Mouse (Mus musculus): ENCODE measurements around the gene Prr3. TPM values are rescaled to one million over a fixed set of nuclear protein-coding genes. Genes with fewer than 3 reads are reported as not detected.

Prr3 gene
- polyA plus RNA-seq, 1 experiment from 2014 or later: 92.2 TPM

DNA sequence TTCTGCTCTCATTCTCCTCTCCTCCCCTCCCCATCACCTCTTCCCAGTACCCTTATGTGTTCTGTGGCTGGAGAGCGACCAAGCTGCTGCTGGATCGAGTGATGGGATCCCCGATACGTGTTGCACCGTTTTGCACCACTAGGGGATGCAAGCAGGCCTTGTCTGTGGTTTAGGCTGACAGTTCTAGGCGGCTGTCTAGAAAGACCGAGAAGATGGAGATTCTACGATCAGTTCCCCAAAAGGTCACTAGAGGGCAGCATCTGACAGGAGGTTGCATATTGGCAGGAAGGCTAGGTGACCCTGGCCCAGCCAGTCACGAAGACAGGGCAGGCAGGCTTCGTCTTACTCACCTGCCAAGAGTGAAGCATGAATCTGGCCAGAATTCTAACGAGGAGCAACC, 16.9 kb upstream of the Prr3 start:
- Histone ChIP-seq H3K4me3 (no peak overlapping the region), H3K27ac (replicated peaks) (no peak overlapping the region), H3K9me3 (no peaks in the 10 kb centered on the region), H3K36me3 (no peaks in the 10 kb centered on the region), H3K27me3 (no peaks in the 10 kb centered on the region), H3K4me2 (replicated peaks) (no peak overlapping the region), H3K4me1 (peaks cover 26% of the 10 kb centered on the region), H3K9ac (replicated peaks) (no peak overlapping the region)
- WGBS: 2% methylated on average over 11 of the region's 11 CpGs
- ATAC-seq (replicated peaks): peak; percentile 65

DNA sequence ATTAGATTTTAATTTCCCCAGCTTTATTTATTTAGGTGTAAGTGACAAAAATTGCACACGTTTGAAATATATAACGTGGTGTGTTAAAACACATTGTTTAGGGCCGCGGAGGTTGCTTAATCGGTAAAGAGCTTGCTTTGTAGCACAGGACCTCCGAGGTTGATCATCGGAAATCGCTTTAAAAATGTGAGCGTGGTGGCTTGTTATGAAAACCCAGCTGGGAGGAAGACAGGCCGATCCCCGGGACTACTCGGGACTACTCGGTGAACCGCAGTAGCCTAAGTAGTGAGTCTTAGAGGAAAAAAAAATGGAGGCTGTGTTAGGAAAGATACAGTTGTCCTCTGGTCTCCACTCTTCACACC, 14.8 kb upstream of the Prr3 start:
- Histone ChIP-seq H3K36me3 (peaks cover 1% of the 10 kb centered on the region; the same call in 1 of the 2 replicates), H3K27me3 (no peaks in the 10 kb centered on the region), H3K4me2 (replicated peaks) (peak overlapping the region; percentile 65), H3K9me3 (no peaks in the 10 kb centered on the region), H3K4me1 (peaks cover 26% of the 10 kb centered on the region), H3K4me3 (peak overlapping the region; percentile 66), H3K9ac (replicated peaks) (peak overlapping the region; percentile 59), H3K27ac (replicated peaks) (peak overlapping the region; percentile 79)
- no peak for ATAC-seq (replicated peaks)
- under 1% methylated on average over 14 of the region's 14 CpGs for WGBS

DNA sequence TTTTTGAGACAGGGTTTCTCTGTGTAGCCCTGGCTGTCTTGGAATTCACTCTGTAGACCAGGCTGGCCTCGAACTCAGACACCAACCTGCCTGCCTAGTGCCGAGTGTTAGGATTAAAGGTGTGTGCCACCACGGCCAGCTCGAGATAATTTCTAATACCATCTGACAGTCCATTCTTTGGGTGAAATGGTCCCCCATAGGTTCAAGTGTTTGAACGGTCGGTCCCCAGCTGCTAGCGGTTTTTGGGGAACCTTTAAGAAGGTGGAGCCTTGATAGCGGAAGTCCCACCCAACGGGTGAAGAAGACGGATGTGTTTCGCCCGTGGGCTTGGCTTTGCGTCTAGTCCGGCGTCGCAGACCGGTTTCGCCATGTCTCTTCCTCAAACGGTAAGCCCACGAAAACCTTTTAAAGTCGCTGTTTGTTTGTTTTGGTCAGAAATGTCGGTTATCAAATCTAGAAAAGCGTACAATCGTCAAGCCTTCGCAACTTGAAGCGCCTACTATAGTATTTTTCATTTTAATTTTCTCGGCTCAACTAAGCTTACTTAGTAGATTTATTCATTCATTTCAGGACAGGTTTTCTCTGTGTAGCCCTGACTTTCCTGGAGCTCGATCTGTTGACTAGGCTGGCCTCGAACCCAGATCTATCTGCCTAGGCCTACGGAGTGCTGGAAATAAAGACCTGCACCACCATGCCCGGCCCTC, 14.3 kb upstream of the Prr3 start:
- Histone ChIP-seq H3K9ac (replicated peaks) (peak overlapping the region; percentile 59), H3K4me3 (peak overlapping the region; percentile 66), H3K4me2 (replicated peaks) (peak overlapping the region; percentile 65), H3K27me3 (no peaks in the 10 kb centered on the region), H3K9me3 (no peaks in the 10 kb centered on the region), H3K36me3 (peaks cover 7% of the 10 kb centered on the region; the same call in 1 of the 2 replicates), H3K4me1 (peaks cover 26% of the 10 kb centered on the region), H3K27ac (replicated peaks) (peak overlapping the region; percentile 79)
- ATAC-seq (replicated peaks): peak; percentile 80
- 2% methylated on average over 31 of the region's 31 CpGs for WGBS

DNA sequence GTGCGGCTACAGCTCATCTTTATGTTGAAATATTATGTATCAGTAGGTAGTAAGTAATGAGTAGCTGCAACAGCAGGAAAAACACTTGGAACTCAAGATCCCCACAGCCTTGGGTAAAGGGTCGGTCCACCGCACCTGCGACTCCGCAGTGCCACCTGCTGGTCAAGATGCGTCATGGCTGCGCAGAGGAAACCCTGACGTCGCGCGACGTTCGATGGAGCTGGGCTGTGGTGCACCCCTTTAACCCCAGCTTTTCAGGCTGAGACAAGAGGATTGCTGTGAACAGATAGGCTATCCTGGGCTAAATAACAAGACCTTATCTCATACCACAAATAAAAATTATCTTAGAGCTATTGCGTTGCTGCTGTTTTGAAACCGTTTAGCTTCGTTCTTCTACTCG, 13.6 kb upstream of the Prr3 start:
- Histone ChIP-seq H3K4me1 (peaks cover 26% of the 10 kb centered on the region), H3K27ac (replicated peaks) (no peak overlapping the region)
- 7% methylated on average over 17 of the region's 17 CpGs for WGBS

DNA sequence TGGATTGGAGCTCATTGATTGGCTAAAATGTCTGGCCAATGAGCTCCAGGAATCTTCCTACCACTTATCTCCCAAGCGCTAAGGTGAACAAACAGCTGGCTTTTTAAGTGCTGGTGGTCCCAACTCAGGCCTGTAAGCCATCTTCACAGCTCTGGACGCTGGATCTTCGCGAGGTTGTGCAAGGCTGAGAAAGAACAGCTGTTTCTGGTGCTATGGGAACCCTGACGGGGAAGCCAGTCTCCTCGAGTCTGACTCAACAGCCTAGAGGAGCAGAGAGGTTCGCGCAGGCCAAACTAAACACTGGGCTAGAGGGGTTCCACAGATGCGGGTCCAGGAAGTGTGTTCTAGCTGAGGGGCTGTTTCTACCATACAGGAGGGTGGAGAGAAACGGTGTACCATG, 11.7 kb upstream of the Prr3 start:
- no peak for ATAC-seq (replicated peaks)
- no peak overlapping the region for H3K4me3 ChIP-seq

More for the DNA sequence above, 13.6 kb upstream of the Prr3 start:
- no peak overlapping the region for H3K9ac ChIP-seq (replicated peaks)
- H3K9me3 ChIP-seq: no peaks in the 10 kb centered on the region
- H3K4me2 ChIP-seq (replicated peaks): peak overlapping the region; percentile 65
- H3K27me3 ChIP-seq: no peaks in the 10 kb centered on the region
- peak overlapping the region; percentile 66 for H3K4me3 ChIP-seq
- peak; percentile 74 for ATAC-seq (replicated peaks)
- H3K36me3 ChIP-seq: peaks cover 12% of the 10 kb centered on the region

DNA sequence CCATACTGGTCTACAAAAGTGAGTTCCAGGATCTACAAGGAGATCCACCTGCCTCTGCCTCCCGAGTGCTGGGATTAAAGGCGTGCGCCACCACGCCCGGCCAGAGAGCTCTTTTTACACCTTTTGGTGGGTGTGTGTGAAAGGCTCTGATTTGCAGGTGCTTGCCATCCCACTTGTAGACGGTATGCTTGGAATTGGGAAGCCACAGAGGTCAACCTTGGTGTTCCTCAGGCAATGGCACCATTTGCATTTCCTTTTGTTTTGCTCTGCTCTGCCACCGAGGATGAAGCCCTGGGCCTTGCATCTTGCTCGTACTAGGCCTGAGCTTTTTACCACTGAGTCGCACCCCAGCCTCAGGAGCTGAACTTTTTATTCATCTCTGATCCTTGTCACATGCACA, 1.7 kb upstream of the Prr3 start:
- H3K27ac ChIP-seq (replicated peaks): no peak overlapping the region
- H3K27me3 ChIP-seq: no peaks in the 10 kb centered on the region
- H3K4me2 ChIP-seq (replicated peaks): no peak overlapping the region
- H3K4me1 ChIP-seq: peaks cover 22% of the 10 kb centered on the region
- no peaks in the 10 kb centered on the region for H3K9me3 ChIP-seq
- no peak overlapping the region for H3K4me3 ChIP-seq
- H3K36me3 ChIP-seq: peaks cover 36% of the 10 kb centered on the region
- no peak for ATAC-seq (replicated peaks)
- WGBS: 91% methylated on average over 9 of the region's 9 CpGs
- H3K9ac ChIP-seq (replicated peaks): no peak overlapping the region

More for the DNA sequence above, 11.7 kb upstream of the Prr3 start:
- Histone ChIP-seq H3K27ac (replicated peaks) (no peak overlapping the region), H3K27me3 (no peaks in the 10 kb centered on the region), H3K36me3 (peaks cover 27% of the 10 kb centered on the region), H3K4me1 (peaks cover 16% of the 10 kb centered on the region), H3K9ac (replicated peaks) (no peak overlapping the region), H3K9me3 (no peaks in the 10 kb centered on the region), H3K4me2 (replicated peaks) (no peak overlapping the region)
- WGBS: 58% methylated on average over 10 of the region's 10 CpGs

DNA sequence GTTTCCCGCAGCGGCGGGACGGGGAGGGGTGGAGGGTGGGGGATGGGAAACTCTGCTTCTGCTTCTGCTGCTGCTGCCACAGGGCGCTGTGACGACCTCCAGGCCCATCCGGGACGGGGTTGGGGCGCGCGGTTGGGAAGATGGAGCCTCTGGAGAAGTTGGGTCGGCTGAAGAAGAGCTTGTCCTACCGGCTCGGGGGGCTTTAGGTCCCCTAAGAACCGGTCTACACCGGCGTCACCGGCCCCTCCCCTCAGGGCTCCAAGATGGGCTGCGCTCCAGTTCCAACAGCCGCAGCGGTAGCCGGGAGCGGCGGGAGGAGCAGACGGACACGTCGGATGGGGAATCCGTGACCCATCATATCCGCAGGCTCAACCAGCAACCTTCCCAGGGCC, 323 bp upstream of the Prr3 start:
- Histone ChIP-seq H3K27ac (replicated peaks) (peak overlapping the region; percentile 97), H3K36me3 (peaks cover 27% of the 10 kb centered on the region), H3K4me1 (peaks cover 22% of the 10 kb centered on the region), H3K27me3 (no peaks in the 10 kb centered on the region), H3K9ac (replicated peaks) (peak overlapping the region; percentile 66), H3K4me3 (peak overlapping the region; percentile 91), H3K9me3 (no peaks in the 10 kb centered on the region), H3K4me2 (replicated peaks) (peak overlapping the region; percentile 86)
- peak; percentile 55 for ATAC-seq (replicated peaks)
- WGBS: under 1% methylated on average over 29 of the region's 29 CpGs

DNA sequence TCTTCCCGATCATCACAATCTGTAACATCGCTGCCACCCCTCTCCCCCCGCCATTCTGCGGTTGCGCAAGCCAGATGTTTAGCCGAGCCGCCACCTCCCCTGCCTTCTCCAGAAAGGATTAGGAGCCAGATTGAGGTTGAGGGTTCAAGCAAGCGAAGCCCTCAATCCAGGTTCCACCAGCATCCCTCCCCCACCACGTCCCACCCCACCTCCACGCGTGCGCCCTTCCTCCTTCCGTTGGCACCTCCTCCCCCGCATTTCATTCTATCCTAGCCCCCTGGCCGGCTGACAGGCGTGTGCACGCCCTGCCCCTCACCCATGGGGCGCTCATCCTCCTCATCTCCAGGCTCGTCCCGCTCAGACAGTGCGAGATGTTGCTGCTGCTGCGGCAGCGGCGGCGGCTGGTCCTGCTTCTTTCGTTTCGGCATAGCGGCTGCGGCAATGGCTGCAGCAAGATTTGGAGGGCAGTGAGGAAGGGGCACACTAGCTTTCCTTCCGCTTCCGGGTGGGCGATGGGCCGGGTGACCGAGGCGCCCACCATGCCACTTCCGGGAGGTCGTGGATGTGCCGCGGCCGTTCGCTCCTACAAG, 1.1 kb downstream of the Prr3 start:
- Histone ChIP-seq H3K4me3 (peak overlapping the region; percentile 91), H3K9me3 (no peaks in the 10 kb centered on the region), H3K27me3 (no peaks in the 10 kb centered on the region), H3K27ac (replicated peaks) (peak overlapping the region; percentile 97), H3K9ac (replicated peaks) (peak overlapping the region; percentile 66), H3K36me3 (peaks cover 34% of the 10 kb centered on the region), H3K4me1 (peaks cover 22% of the 10 kb centered on the region), H3K4me2 (replicated peaks) (peak overlapping the region; percentile 86)
- peak; percentile 89 for ATAC-seq (replicated peaks)
- WGBS: 1% methylated on average over 41 of the region's 41 CpGs

DNA sequence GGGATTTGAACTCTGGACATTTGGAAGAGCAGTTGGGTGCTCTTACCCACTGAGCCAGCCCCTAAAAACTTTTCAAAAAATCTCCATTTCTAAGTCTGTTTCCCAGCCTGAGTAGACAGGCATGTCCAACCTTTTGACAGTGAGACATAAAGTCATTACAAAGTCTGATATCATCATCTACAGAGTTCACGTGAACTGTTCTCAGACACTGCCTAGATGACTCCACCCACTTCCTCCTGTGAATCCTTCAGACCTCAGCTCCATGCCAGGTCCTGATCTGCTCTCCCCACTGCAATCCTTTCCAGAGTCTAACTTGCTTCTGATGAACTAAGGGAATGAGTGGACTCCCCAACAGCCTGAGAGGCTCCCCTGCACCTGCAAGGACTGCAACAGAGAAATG, 7.9 kb downstream of the Prr3 start:
- WGBS: 72% methylated on average over 1 of the region's 1 CpGs
- Histone ChIP-seq H3K9me3 (no peaks in the 10 kb centered on the region), H3K36me3 (peaks cover 28% of the 10 kb centered on the region), H3K4me3 (no peak overlapping the region), H3K27ac (replicated peaks) (no peak overlapping the region), H3K27me3 (no peaks in the 10 kb centered on the region), H3K4me1 (peaks cover 23% of the 10 kb centered on the region), H3K4me2 (replicated peaks) (no peak overlapping the region), H3K9ac (replicated peaks) (no peak overlapping the region)
- ATAC-seq (replicated peaks): no peak

DNA sequence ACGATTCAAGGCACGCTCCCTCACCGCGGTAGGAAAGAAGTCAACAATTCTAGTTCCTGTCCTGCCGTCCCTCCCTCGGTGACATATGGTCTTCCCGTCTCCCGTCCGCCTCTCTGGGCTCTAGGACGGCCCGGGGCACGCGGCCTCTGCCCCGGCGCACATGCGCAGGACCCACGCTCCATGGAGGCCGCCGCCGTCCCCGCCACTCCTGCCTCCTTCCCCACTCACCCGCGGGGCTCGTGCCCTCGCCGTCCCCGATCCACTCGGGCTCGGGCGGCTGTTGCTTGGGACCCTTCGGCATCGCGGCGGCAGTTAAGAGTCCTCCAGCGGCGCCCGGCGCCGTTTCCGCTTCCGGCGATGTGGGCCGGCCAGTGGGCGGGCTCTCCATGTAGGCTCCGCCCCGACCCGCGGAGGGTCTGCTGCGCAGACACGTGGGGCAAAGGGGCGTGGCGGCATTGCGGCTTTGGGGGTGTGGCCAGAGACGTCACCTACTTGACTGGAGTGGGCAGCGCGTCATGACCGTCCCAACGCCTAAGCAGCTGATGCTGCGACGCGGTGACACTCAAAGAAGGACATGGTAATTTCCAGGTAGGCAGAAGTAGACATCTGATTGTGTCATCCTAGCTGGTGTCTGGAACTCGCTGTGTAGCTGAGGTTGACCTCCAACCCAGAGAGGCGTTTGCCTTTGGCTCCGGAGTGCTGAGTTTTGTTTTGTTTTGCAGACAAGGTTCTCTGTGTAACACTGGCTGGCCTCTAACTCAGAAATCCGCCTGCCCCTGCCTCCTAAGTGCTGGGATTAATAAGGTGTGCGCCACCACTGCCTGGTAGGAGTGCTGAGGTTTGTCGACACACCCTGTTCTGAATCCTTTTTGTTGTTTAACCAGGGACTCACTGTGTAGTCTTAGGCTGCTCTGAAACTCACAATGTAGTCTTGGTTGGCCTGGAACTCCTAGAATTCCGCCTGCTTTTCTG, 10.3 kb downstream of the Prr3 start, which contains the start of gene Abcf1:
TSS of gene Abcf1 (minus strand) at position 344 of the 972 bp plus-strand sequence.
- Histone ChIP-seq H3K27ac (replicated peaks) (peak within 1 kb of the TSS; percentile 67), H3K9me3 (no peaks in the 10 kb centered on the region), H3K27me3 (no peaks in the 10 kb centered on the region), H3K4me1 (peaks cover 23% of the 10 kb centered on the region), H3K9ac (replicated peaks) (peak within 1 kb of the TSS; percentile 70), H3K4me2 (replicated peaks) (peak within 1 kb of the TSS; percentile 61), H3K4me3 (peak within 1 kb of the TSS; percentile 54), H3K36me3 (peaks cover 24% of the 10 kb centered on the region)
- peak; percentile 93 for ATAC-seq (replicated peaks)
- WGBS: under 1% methylated on average over 68 of the region's 68 CpGs

DNA sequence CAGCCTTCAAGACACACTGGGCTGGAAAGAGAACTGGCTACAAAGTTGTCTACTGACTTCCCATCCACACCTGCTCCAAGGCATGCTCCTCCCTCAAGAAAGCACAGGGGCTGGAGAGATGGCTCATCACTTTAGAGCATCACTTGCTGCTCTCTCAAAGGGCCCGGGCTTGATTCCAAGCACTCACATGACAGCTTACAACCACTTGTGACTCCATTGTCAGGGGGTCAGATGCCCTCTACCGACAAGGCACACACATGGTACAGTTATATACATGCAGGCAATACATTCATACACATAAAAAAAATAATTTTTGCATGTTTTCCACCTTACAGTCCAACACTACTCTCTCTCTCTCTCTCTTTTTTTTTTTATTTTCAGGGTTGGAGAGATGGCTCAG, 12.4 kb downstream of the Prr3 start:
- Histone ChIP-seq H3K9me3 (no peaks in the 10 kb centered on the region), H3K9ac (replicated peaks) (no peak overlapping the region), H3K4me3 (no peak overlapping the region), H3K36me3 (peaks cover 27% of the 10 kb centered on the region), H3K27me3 (no peaks in the 10 kb centered on the region), H3K27ac (replicated peaks) (no peak overlapping the region), H3K4me1 (peaks cover 23% of the 10 kb centered on the region), H3K4me2 (replicated peaks) (no peak overlapping the region)
- no peak for ATAC-seq (replicated peaks)
- 84% methylated on average over 2 of the region's 2 CpGs for WGBS

DNA sequence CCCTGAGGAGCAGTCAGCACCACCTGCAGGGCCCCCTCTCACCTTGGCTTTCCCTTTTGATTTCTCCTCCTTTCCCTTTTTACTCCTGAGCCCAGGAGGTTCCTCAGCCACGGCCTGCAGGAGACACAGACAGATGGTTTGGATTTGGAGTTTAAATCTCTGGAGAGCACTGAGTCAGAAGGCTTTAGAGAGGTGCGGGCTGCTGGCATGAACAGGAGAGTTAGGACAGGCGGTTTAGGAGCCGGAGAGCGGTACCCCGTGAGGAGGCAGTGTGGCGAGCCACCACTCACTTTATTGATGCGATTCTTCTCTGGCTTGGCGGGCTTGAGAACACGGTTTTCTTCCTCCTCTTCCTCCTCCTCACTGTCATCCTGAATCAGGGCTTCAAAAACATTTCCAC, 16.8 kb downstream of the Prr3 start:
- no peak overlapping the region for H3K27ac ChIP-seq (replicated peaks)
- no peak overlapping the region for H3K4me3 ChIP-seq
- no peaks in the 10 kb centered on the region for H3K27me3 ChIP-seq
- no peak overlapping the region for H3K4me2 ChIP-seq (replicated peaks)
- no peak for ATAC-seq (replicated peaks)
- peaks cover 64% of the 10 kb centered on the region for H3K36me3 ChIP-seq
- WGBS: 90% methylated on average over 10 of the region's 10 CpGs
- H3K9ac ChIP-seq (replicated peaks): no peak overlapping the region
- peaks cover 8% of the 10 kb centered on the region for H3K4me1 ChIP-seq
- no peaks in the 10 kb centered on the region for H3K9me3 ChIP-seq

Data from forebrain, embryonic 15.5 days (tissue).